Mouse (Mus musculus) heart, adult 2 months (tissue): Measurements from ENCODE around the gene Ism2. TPM values are rescaled to one million over a fixed set of nuclear protein-coding genes. Genes with fewer than 3 reads are reported as not detected.
"Not testable (repeated sequence)": the region's sequence is repeated elsewhere in the genome, so short reads cannot be mapped to it uniquely, and the experiment has no call there.

Experiments used
- DNase-seq, 2 experiments: peaks; one replicate each; pipeline ENCODE4 v3.0.0; 2021
- H3K27ac ChIP-seq: fragments of 200-600 bp; 2 replicates; pipeline ENCODE4 v1.8.1; 2022
- H3K27me3 ChIP-seq: fragments of 200-500 bp; 2 replicates; pipeline ENCODE4 v1.6.1; 2012; ENCODE audit warnings: mild to moderate bottlenecking, low read length, inconsistent platforms, mixed read lengths; ENCODE audit not compliant: control insufficient read depth, insufficient read depth
- H3K36me3 ChIP-seq: fragments of 200-500 bp; 2 replicates; pipeline ENCODE4 v1.6.1; 2012; ENCODE audit warnings: low read length, inconsistent platforms; ENCODE audit not compliant: control insufficient read depth, insufficient read depth
- H3K4me1 ChIP-seq: fragments of 200-500 bp; 2 replicates; pipeline ENCODE4 v1.6.1; 2011; ENCODE audit warnings: low read length; ENCODE audit not compliant: control insufficient read depth, insufficient read depth
- H3K4me3 ChIP-seq: fragments of 200-600 bp; 2 replicates; pipeline ENCODE4 v1.8.1; 2022
- H3K79me2 ChIP-seq: fragments of 200-500 bp; replicated peaks from 2 replicates; pipeline ENCODE4 v1.6.1; 2012; ENCODE audit warnings: mild to moderate bottlenecking, inconsistent platforms, low read length, moderate library complexity, mixed read lengths; ENCODE audit not compliant: control insufficient read depth, insufficient read depth
- H3K9ac ChIP-seq: fragments of 200-500 bp; 2 replicates; pipeline ENCODE4 v1.6.1; 2012; ENCODE audit warnings: low read depth, mild to moderate bottlenecking, control low read depth, inconsistent platforms, low read length, mixed read lengths
- CTCF ChIP-seq: fragments of 200-600 bp; IDR thresholded peaks from 2 replicates; pipeline ENCODE4 v1.8.1; 2022; ENCODE audit warnings: antibody characterized with exemption, mild to moderate bottlenecking, moderate library complexity
- EP300 ChIP-seq: fragments of 200-500 bp; IDR thresholded peaks from 2 replicates; pipeline ENCODE4 v1.6.1; 2011; ENCODE audit warnings: low read depth, low read length, control low read depth; ENCODE audit not compliant: insufficient read depth
- POLR2A ChIP-seq: fragments of 200-500 bp; IDR thresholded peaks from 2 replicates; pipeline ENCODE4 v1.6.1; 2011; ENCODE audit warnings: mild to moderate bottlenecking, low read depth, low read length, control low read depth; ENCODE audit not compliant: insufficient read depth
- WGBS: fragments of 180-500 bp; shearing (Covaris S2); methylation state at CpG from one replicate; pipeline ENCODE4 v1.1.7; 2018; 5-methylcytosine and 5-hydroxymethylcytosine counted together
- intact Hi-C: fragments of 180-260 bp; cut with DNase I; formaldehyde crosslinking; loops from one replicate; pipeline ENCODE4 v1.15.1; 2025
- polyA plus RNA-seq: library from polyadenylated mRNA; depleted of rRNA; stranded (reverse); fragments of >200 nt; gene quantifications from 2 replicates; pipeline ENCODE4 v1.2.3, GENCODE M21; 2012
- total RNA-seq, 2 experiments: library from RNA; stranded (reverse); gene quantifications; 2 replicates each; pipeline ENCODE4 v1.2.3; 2021

The Ism2 gene
- total and polyA plus RNA-seq, 3 experiments, result 0.18 TPM; not detected in 2

GRCm38 (mm10) chr12:87278118-87278730 lies 21.3 kb downstream of the Ism2 start:
- WGBS, result 6% methylated on average over 6 of the region's 6 CpGs
- Histone ChIP-seq H3K27ac (no peak overlapping the region), H3K27me3 (no peaks in the 10 kb centered on the region), H3K4me3 (no peak overlapping the region), H3K9ac (no peak overlapping the region), H3K79me2 (no peaks in the 10 kb centered on the region), H3K4me1 (peaks cover 2% of the 10 kb centered on the region; the same call in 1 of the 2 replicates), H3K36me3 (no peaks in the 10 kb centered on the region)
- no peak for TF ChIP-seq EP300
- no peak for TF ChIP-seq CTCF
- no peak for TF ChIP-seq POLR2A
- no peak for DNase-seq
- intact Hi-C loops, result no loop called here

- H3K79me2 ChIP-seq, H3K4me3 ChIP-seq, H3K36me3 ChIP-seq, intact Hi-C loops, DNase-seq, H3K9ac ChIP-seq, H3K27me3 ChIP-seq, H3K4me1 ChIP-seq, H3K27ac ChIP-seq: not testable (repeated sequence)
- WGBS, result 82% methylated on average over 4 of the region's 4 CpGs
Measured at GRCm38 (mm10) chr12:87277251-87277650, 22.3 kb downstream of the Ism2 start.

GRCm38 (mm10) chr12:87274853-87275831 lies 24.4 kb downstream of the Ism2 start:
- TF ChIP-seq EP300 (no peak), CTCF (no peak), POLR2A (no peak)
- H3K79me2 ChIP-seq, result no peaks in the 10 kb centered on the region
- H3K36me3 ChIP-seq, result no peaks in the 10 kb centered on the region
- H3K27ac ChIP-seq, result no peak overlapping the region
- H3K4me1 ChIP-seq, result peaks cover 2% of the 10 kb centered on the region; the same call in 1 of the 2 replicates
- no peak for DNase-seq
- no peak overlapping the region for H3K9ac ChIP-seq
- no peaks in the 10 kb centered on the region for H3K27me3 ChIP-seq
- no peak overlapping the region for H3K4me3 ChIP-seq
- intact Hi-C loops, result loop anchor here (5.0 kb wide), 1 partner anchor 143 kb away; no protein-coding TSS in a partner anchor
- WGBS, result 84% methylated on average over 9 of the region's 9 CpGs

- no peaks in the 10 kb centered on the region; the same call in 1 of the 2 replicates for H3K79me2 ChIP-seq
- intact Hi-C loops, result loop anchor here (2.0 to 5.0 kb wide), 2 partner anchors 65 to 145 kb away; no protein-coding TSS in a partner anchor
- peak; percentile 59 for TF ChIP-seq CTCF
- TF ChIP-seq POLR2A, result no peak
- no peak overlapping the region for H3K27ac ChIP-seq
- peaks cover 4% of the 10 kb centered on the region for H3K36me3 ChIP-seq
- WGBS, result 14% methylated on average over 4 of the region's 4 CpGs
- no peaks in the 10 kb centered on the region for H3K27me3 ChIP-seq
- no peak for DNase-seq
- peaks cover 2% of the 10 kb centered on the region for H3K4me1 ChIP-seq
- no peak overlapping the region; the same call in 1 of the 2 replicates for H3K4me3 ChIP-seq
- 0 out of 2 replicates have a peak overlapping the region, but pooled peaks have one; percentile 10 for H3K9ac ChIP-seq
Measured at GRCm38 (mm10) chr12:87267682-87268081, 31.8 kb downstream of the Ism2 start.

- peak overlapping the region; percentile 92 for H3K9ac ChIP-seq
- H3K79me2 ChIP-seq, result no peaks in the 10 kb centered on the region; the same call in 1 of the 2 replicates
- no peaks in the 10 kb centered on the region for H3K27me3 ChIP-seq
- peaks cover 2% of the 10 kb centered on the region for H3K4me1 ChIP-seq
- intact Hi-C loops, result loop anchor here (1.0 to 5.0 kb wide), 2 partner anchors 120 to 145 kb away; partner anchors contain the start of genes Gstz1 and Pomt2
- peak overlapping the region; percentile 74 for H3K4me3 ChIP-seq
- H3K27ac ChIP-seq, result peak overlapping the region; percentile 93
- DNase-seq, result no peak
- under 1% methylated on average over 31 of the region's 31 CpGs for WGBS
- TF ChIP-seq POLR2A, result no peak
- no peak for TF ChIP-seq CTCF
- no peak for TF ChIP-seq EP300
- peaks cover 4% of the 10 kb centered on the region for H3K36me3 ChIP-seq
Measured at GRCm38 (mm10) chr12:87266827-87267603, 32.5 kb downstream of the Ism2 start.
